Mouse (Mus musculus) myocyte (in vitro differentiated cells): ENCODE measurements at regions not wholly inside any gene's neighbourhood (a gene's known extent, or its start where the extent isn't known, plus 50 kb on each side); places are given as distances from the start of the nearest gene placed in this dataset.

Experiments
- MAX ChIP-seq: IDR thresholded peaks from one replicate; pipeline ENCODE4 v1.6.1; 2011; ENCODE audit warnings: low read depth, mild to moderate bottlenecking, control low read depth
- POLR2A ChIP-seq: IDR thresholded peaks from one replicate; pipeline ENCODE4 v1.6.1; 2011; ENCODE audit warnings: low read depth, mild to moderate bottlenecking, control low read depth, moderate library complexity; ENCODE audit not compliant: insufficient read length
- REST ChIP-seq: IDR thresholded peaks from one replicate; pipeline ENCODE4 v1.6.1; 2011; ENCODE audit warnings: mild to moderate bottlenecking, control low read depth, moderate library complexity; ENCODE audit not compliant: insufficient read depth, insufficient read length
- TCF12 ChIP-seq: IDR thresholded peaks from one replicate; pipeline ENCODE4 v1.6.1; 2011; ENCODE audit warnings: mild to moderate bottlenecking, control low read depth; ENCODE audit not compliant: poor library complexity, insufficient read depth, severe bottlenecking

GRCm38 (mm10) chr14:66424141-66424540 is 415.1 kb upstream of the Gulo start:
- TF ChIP-seq POLR2A = no peak
- TF ChIP-seq MAX = no peak
- TF ChIP-seq TCF12 = no peak
- TF ChIP-seq REST = no peak
